Mouse (Mus musculus): ENCODE data around the gene Nt5e.

Nt5e gene

DNA sequence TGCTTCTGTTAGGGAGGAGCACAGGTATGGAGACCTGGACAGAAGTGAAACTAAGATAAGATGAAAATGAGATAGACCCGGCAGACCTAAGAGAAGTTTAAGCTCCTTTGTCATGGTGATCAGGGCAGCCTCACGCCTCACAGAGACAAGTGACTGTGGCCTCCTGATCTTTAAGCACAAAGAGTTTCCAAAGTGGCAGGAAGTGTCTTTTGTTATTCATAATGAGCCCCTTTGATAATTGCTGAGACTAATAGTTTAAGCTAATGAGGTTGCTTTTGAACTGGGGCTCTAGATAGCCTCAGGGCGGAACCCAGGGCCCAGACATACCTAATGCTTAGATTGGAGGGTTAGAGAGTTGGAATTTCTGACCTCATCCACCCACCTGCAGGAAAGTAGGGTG, 5.5 kb downstream of the Nt5e start:
- no peak overlapping the region for H3K4me3 ChIP-seq (replicated peaks; ENCODE audit: low read length)
- H3K27me3 ChIP-seq (ENCODE audit: insufficient read depth, low read length) = peaks cover 84% of the 10 kb centered on the region
- peaks cover 21% of the 10 kb centered on the region for H3K9me3 ChIP-seq (ENCODE audit: low read length)
- peaks cover 44% of the 10 kb centered on the region for H3K4me1 ChIP-seq (replicated peaks; ENCODE audit: low read depth, low read length)
- H3K36me3 ChIP-seq (ENCODE audit: insufficient read depth, low read length) = no peaks in the 10 kb centered on the region
- peak; percentile 83 for TF ChIP-seq NANOG (IDR thresholded peaks at IDR 0.05; ENCODE audit: borderline replicate concordance, low read length)
- no peak for TF ChIP-seq CTCF (conservative IDR thresholded peaks at IDR 0.05; ENCODE audit: low read length)
- TF ChIP-seq POU5F1 (IDR thresholded peaks at IDR 0.05; ENCODE audit: borderline replicate concordance, low read length) = peak; percentile 79

DNA sequence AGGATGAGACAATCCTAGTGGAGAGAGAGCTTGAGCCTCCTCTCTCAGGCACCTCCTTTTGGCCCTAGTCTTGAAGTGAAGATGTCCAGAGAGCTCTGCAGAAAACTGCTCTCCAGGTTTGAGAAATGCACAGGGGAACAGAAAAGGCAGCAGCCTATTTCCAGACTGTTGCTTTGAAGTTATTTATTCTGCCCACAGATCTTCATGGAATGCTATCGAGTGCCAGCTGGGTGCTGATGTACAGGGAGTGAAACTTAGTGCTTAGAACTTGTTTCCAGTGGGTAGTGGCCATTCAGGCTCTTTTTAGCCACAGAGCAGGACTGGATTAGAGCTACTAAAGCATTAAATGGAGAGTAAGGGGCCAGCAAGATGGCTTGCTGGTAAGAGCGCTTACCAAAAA, 8.8 kb downstream of the Nt5e start:
- H3K27me3 ChIP-seq (ENCODE audit: insufficient read depth, low read length) = peaks cover 75% of the 10 kb centered on the region

DNA sequence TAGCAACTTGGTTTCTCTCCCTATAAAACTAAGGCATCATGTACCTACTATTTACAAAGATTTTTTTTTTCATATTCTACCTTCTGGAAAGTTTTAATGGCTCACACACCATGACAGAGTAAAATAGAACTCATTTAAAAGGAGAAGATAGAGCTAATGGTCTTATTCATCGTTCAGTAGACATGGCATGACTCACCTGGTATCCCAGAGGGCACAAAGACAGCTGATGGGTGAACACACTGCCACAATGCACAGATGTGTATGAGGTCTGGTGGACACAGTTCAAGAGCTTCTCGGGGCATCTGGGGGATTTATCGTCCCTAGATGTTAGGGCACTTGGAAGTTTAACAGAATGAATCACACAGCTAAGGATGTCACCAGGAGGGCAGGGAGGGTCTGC, 13.8 kb downstream of the Nt5e start:
- Histone ChIP-seq H3K4me3 (replicated peaks; ENCODE audit: low read length) (no peak overlapping the region), H3K4me1 (replicated peaks; ENCODE audit: low read depth, low read length) (no peaks in the 10 kb centered on the region), H3K36me3 (ENCODE audit: insufficient read depth, low read length) (no peaks in the 10 kb centered on the region), H3K27me3 (ENCODE audit: insufficient read depth, low read length) (peaks cover 57% of the 10 kb centered on the region), H3K9me3 (ENCODE audit: low read length) (peaks cover 16% of the 10 kb centered on the region)
- TF ChIP-seq POU5F1 (IDR thresholded peaks at IDR 0.05; ENCODE audit: borderline replicate concordance, low read length) (no peak), NANOG (IDR thresholded peaks at IDR 0.05; ENCODE audit: borderline replicate concordance, low read length) (no peak), CTCF (conservative IDR thresholded peaks at IDR 0.05; ENCODE audit: low read length) (no peak)

More for the DNA sequence above, 8.8 kb downstream of the Nt5e start:
- Histone ChIP-seq H3K4me3 (replicated peaks; ENCODE audit: low read length) (no peak overlapping the region), H3K9me3 (ENCODE audit: low read length) (peaks cover 18% of the 10 kb centered on the region), H3K4me1 (replicated peaks; ENCODE audit: low read depth, low read length) (peaks cover 16% of the 10 kb centered on the region), H3K36me3 (ENCODE audit: insufficient read depth, low read length) (no peaks in the 10 kb centered on the region)
- TF ChIP-seq NANOG (IDR thresholded peaks at IDR 0.05; ENCODE audit: borderline replicate concordance, low read length) (no peak), CTCF (conservative IDR thresholded peaks at IDR 0.05; ENCODE audit: low read length) (no peak), POU5F1 (IDR thresholded peaks at IDR 0.05; ENCODE audit: borderline replicate concordance, low read length) (no peak)

DNA sequence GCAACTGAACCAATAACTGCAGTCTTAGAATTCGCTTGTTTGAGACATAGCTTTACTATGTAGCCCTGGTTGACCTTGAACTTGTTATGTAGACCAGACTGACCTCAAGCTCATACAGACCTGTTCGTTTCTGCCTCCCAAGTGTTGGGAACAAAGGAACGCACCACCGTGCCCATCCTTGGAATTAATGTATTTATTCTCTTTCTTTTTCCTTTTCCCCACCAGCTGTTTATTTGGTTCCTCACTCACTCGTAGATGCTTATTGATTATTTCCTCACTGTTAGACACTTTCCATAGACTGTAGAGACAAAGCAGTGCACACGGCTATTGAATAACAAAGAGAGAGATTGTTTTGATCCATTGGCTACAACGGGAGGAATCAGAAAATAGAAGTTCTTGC, 15.2 kb downstream of the Nt5e start:
- Histone ChIP-seq H3K4me3 (replicated peaks; ENCODE audit: low read length) (no peak overlapping the region), H3K9me3 (ENCODE audit: low read length) (peaks cover 16% of the 10 kb centered on the region)
- TF ChIP-seq NANOG (IDR thresholded peaks at IDR 0.05; ENCODE audit: borderline replicate concordance, low read length) (peak; percentile 49; the same call in 1 of the 2 replicates), CTCF (conservative IDR thresholded peaks at IDR 0.05; ENCODE audit: low read length) (no peak)

DNA sequence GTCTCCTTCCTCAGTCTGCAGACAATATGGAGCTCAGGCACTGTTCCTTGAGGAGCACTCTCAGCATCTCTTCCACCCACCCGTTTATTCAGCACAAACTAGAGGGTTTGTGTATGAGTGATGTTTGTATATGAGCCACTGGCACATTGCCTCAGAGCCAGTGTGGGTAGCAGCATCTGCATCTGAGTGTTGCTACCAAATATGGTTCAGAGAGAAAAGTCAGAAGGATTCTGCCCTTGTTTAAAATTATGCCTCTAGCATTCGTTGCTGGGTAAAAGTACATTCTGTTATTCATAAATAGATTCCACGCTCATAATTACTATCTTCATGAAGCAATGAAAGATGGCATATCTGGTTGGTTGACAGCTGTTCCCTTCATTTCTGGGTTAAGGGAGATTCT, 15.7 kb downstream of the Nt5e start:
- TF ChIP-seq NANOG (IDR thresholded peaks at IDR 0.05; ENCODE audit: borderline replicate concordance, low read length) = no peak
- TF ChIP-seq POU5F1 (IDR thresholded peaks at IDR 0.05; ENCODE audit: borderline replicate concordance, low read length) = no peak
- no peak for TF ChIP-seq CTCF (conservative IDR thresholded peaks at IDR 0.05; ENCODE audit: low read length)
- no peak overlapping the region for H3K4me3 ChIP-seq (replicated peaks; ENCODE audit: low read length)
- no peaks in the 10 kb centered on the region for H3K36me3 ChIP-seq (ENCODE audit: insufficient read depth, low read length)
- peaks cover 16% of the 10 kb centered on the region for H3K9me3 ChIP-seq (ENCODE audit: low read length)
- no peaks in the 10 kb centered on the region; the same call in 1 of the 2 replicates for H3K4me1 ChIP-seq (replicated peaks; ENCODE audit: low read depth, low read length)
- peaks cover 45% of the 10 kb centered on the region for H3K27me3 ChIP-seq (ENCODE audit: insufficient read depth, low read length)

More for the DNA sequence above, 15.2 kb downstream of the Nt5e start:
- H3K36me3 ChIP-seq (ENCODE audit: insufficient read depth, low read length) = no peaks in the 10 kb centered on the region
- peaks cover 45% of the 10 kb centered on the region for H3K27me3 ChIP-seq (ENCODE audit: insufficient read depth, low read length)
- no peaks in the 10 kb centered on the region; the same call in 1 of the 2 replicates for H3K4me1 ChIP-seq (replicated peaks; ENCODE audit: low read depth, low read length)

DNA sequence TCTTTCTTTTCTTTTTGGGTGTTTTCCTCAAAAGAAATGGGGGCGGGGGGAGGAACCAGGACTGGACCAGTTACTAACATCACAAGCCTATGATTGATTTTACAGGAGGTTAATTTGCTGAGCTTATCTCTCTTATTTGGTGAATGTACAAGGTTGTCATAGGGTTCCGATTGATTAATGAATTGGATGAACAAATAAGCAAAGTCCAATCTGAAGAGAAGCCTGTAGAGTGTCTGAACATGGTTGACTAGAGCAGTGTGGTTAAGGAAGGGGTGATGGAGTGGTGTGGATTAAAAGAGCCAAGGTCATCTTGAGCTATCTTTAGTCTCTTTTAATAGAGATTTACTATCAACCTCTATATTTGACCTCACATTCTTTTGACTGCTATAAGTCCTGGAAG, 17.4 kb downstream of the Nt5e start:
- Histone ChIP-seq H3K27me3 (ENCODE audit: insufficient read depth, low read length) (peaks cover 39% of the 10 kb centered on the region), H3K4me3 (replicated peaks; ENCODE audit: low read length) (no peak overlapping the region), H3K36me3 (ENCODE audit: insufficient read depth, low read length) (no peaks in the 10 kb centered on the region), H3K9me3 (ENCODE audit: low read length) (peaks cover 14% of the 10 kb centered on the region), H3K4me1 (replicated peaks; ENCODE audit: low read depth, low read length) (no peaks in the 10 kb centered on the region; the same call in 1 of the 2 replicates)
- TF ChIP-seq POU5F1 (IDR thresholded peaks at IDR 0.05; ENCODE audit: borderline replicate concordance, low read length) = no peak
- TF ChIP-seq CTCF (conservative IDR thresholded peaks at IDR 0.05; ENCODE audit: low read length) = no peak
- no peak for TF ChIP-seq NANOG (IDR thresholded peaks at IDR 0.05; ENCODE audit: borderline replicate concordance, low read length)

DNA sequence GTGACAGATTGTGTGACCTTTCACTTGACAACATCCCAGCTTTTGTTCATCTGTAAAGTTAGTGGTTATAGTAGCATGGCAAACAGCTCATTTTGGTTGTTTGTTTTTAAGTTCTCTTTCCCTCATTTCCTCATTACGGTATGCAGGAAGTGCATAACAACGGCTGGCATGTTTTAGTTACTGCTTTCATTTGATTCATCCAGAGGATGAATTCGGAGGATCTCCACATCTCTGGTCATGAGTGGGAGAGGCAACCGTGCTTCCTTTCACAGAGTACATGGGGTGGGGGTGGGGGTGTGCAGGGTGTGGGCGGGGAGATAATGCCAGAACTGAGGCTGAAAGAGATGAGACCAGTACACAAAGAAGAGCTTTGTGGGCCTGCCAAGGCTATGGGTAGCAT, 19.9 kb downstream of the Nt5e start:
- Histone ChIP-seq H3K4me3 (replicated peaks; ENCODE audit: low read length) (no peak overlapping the region), H3K36me3 (ENCODE audit: insufficient read depth, low read length) (no peaks in the 10 kb centered on the region), H3K4me1 (replicated peaks; ENCODE audit: low read depth, low read length) (no peaks in the 10 kb centered on the region; the same call in 1 of the 2 replicates), H3K27me3 (ENCODE audit: insufficient read depth, low read length) (peaks cover 36% of the 10 kb centered on the region), H3K9me3 (ENCODE audit: low read length) (peaks cover 5% of the 10 kb centered on the region; the same call in 1 of the 2 replicates)
- TF ChIP-seq NANOG (IDR thresholded peaks at IDR 0.05; ENCODE audit: borderline replicate concordance, low read length) (no peak), CTCF (conservative IDR thresholded peaks at IDR 0.05; ENCODE audit: low read length) (no peak), POU5F1 (IDR thresholded peaks at IDR 0.05; ENCODE audit: borderline replicate concordance, low read length) (no peak)

DNA sequence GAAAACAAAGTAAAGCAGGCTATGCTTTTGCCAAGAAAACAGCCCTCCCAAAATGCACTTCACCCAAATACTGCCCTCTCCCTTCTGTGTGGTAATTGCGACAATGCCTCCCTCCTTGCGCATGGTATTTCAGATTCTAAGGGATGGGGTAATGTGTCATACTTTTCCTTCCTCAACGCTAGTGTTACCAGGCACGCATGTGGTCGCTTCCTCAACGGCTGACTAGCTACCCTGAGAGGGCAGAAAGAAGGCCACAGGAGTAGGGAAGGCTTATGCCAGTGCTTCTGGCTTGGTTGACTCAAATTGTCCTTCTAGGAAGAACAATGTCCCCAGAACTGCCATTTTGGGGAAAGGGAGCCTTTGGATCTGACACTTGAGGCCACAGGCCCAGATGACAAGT, 21.6 kb downstream of the Nt5e start:
- H3K9me3 ChIP-seq (ENCODE audit: low read length) = peaks cover 5% of the 10 kb centered on the region; the same call in 1 of the 2 replicates
- TF ChIP-seq NANOG (IDR thresholded peaks at IDR 0.05; ENCODE audit: borderline replicate concordance, low read length) (no peak), CTCF (conservative IDR thresholded peaks at IDR 0.05; ENCODE audit: low read length) (no peak), POU5F1 (IDR thresholded peaks at IDR 0.05; ENCODE audit: borderline replicate concordance, low read length) (no peak)
- H3K36me3 ChIP-seq (ENCODE audit: insufficient read depth, low read length) = no peaks in the 10 kb centered on the region
- peaks cover 41% of the 10 kb centered on the region for H3K27me3 ChIP-seq (ENCODE audit: insufficient read depth, low read length)
- H3K4me3 ChIP-seq (replicated peaks; ENCODE audit: low read length) = no peak overlapping the region
- no peaks in the 10 kb centered on the region; the same call in 1 of the 2 replicates for H3K4me1 ChIP-seq (replicated peaks; ENCODE audit: low read depth, low read length)

DNA sequence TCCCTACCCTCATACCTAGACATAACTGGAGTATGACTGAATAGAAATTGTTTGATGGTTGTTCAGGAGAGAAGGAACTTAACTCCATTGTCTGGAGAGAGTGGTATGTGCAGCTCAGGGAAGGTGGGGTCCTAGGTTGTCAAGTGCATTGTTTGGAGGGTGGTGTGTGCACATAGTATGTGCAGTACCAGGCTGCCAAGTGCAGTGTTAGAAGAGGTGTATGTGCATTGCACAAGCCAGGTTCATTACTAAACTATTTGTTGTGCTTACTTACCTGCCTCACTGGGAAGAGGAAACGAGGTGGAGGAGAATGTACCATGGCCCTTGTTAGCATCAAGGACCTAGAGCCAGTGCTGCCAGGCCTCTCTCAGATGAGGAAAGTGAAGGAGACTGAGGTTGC, 23.3 kb downstream of the Nt5e start:
- peaks cover 40% of the 10 kb centered on the region for H3K27me3 ChIP-seq (ENCODE audit: insufficient read depth, low read length)
- no peak for TF ChIP-seq NANOG (IDR thresholded peaks at IDR 0.05; ENCODE audit: borderline replicate concordance, low read length)
- no peak for TF ChIP-seq POU5F1 (IDR thresholded peaks at IDR 0.05; ENCODE audit: borderline replicate concordance, low read length)
- no peak for TF ChIP-seq CTCF (conservative IDR thresholded peaks at IDR 0.05; ENCODE audit: low read length)
- H3K4me3 ChIP-seq (replicated peaks; ENCODE audit: low read length) = no peak overlapping the region
- no peaks in the 10 kb centered on the region for H3K9me3 ChIP-seq (ENCODE audit: low read length)
- H3K36me3 ChIP-seq (ENCODE audit: insufficient read depth, low read length) = no peaks in the 10 kb centered on the region
- H3K4me1 ChIP-seq (replicated peaks; ENCODE audit: low read depth, low read length) = no peaks in the 10 kb centered on the region; the same call in 1 of the 2 replicates
